Mouse (Mus musculus) kidney, adult 2 months (tissue): Measurements from ENCODE around the gene Ppfia4.

Source experiments
- CTCF ChIP-seq: fragments of 200-500 bp; conservative IDR thresholded peaks from 2 replicates; pipeline ENCODE4 v1.5.1; 2011; ENCODE audit warnings: low read depth, mild to moderate bottlenecking, control low read depth, low read length, moderate library complexity, mixed read lengths; ENCODE audit not compliant: insufficient read depth, insufficient read length
- POLR2A ChIP-seq: fragments of 200-500 bp; IDR thresholded peaks from one replicate; pipeline ENCODE4 v1.6.1; 2011; ENCODE audit warnings: low read depth, low read length, control low read depth

DNA sequence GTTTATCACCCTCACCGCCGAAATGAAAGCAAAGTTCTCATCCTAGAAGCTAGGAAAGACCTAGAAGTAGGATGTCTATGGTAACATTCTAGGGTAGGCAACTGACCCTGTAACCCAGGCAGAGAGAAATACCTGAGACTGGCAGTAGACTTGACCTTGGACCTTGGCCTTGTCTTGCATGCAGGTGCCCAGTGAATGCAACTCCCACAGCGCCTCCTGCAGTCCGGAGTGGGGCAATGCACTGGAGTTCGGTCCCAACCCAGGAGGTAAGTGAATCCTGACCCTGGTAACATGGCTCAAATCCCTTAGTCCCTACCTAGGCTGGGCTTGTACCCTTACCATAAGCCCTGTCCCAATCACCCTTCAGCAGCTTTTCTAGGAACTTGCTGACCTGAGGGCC is 41.8 kb downstream of the Ppfia4 start:
- peak; percentile 63 for TF ChIP-seq CTCF
- TF ChIP-seq POLR2A, result no peak
